Mouse (Mus musculus) heart, embryonic 16.5 days (tissue): ENCODE data around the gene Utp4. TPM values are rescaled to one million over a fixed set of nuclear protein-coding genes. Genes with fewer than 3 reads are reported as not detected.
A peak's percentile ranks its signal among the peaks of the same experiment; 100 is the strongest.

Experiments used
- ATAC-seq: fragments of 200-750 bp; cut with Nextera tagmentation; replicated peaks from 2 replicates; pipeline ENCODE4 v1.8.0; 2017; ENCODE audit warnings: moderate number of reproducible peaks; ENCODE audit not compliant: insufficient read depth, low FRiP score; ENCODE audit errors: extremely low read depth
- H3K27ac ChIP-seq: fragments of 300-500 bp; sonication (generic); 2 replicates; pipeline ENCODE4 v1.5.1; 2014; ENCODE audit warnings: mild to moderate bottlenecking, low read length, control low read depth, moderate library complexity
- H3K27me3 ChIP-seq: fragments of 300-500 bp; sonication (generic); 2 replicates; pipeline ENCODE4 v1.6.1; 2014; ENCODE audit warnings: low read length, mixed read lengths; ENCODE audit not compliant: control insufficient read depth, insufficient read depth
- H3K36me3 ChIP-seq: fragments of 300-500 bp; sonication (generic); 2 replicates; pipeline ENCODE4 v1.6.1; 2014; ENCODE audit not compliant: control insufficient read depth, insufficient read depth
- H3K4me1 ChIP-seq: fragments of 300-500 bp; sonication (generic); 2 replicates; pipeline ENCODE4 v1.6.1; 2014; ENCODE audit warnings: low read length, mixed read lengths; ENCODE audit not compliant: control insufficient read depth, insufficient read depth
- H3K4me2 ChIP-seq: fragments of 300-500 bp; sonication (generic); 2 replicates; pipeline ENCODE4 v1.6.1; 2014; ENCODE audit warnings: low read depth, mild to moderate bottlenecking, control low read depth, low read length
- H3K4me3 ChIP-seq: fragments of 300-500 bp; sonication (generic); 2 replicates; pipeline ENCODE4 v1.5.1; 2014; ENCODE audit warnings: mild to moderate bottlenecking, control low read depth, low read length
- H3K9ac ChIP-seq: fragments of 300-500 bp; sonication (generic); 2 replicates; pipeline ENCODE4 v1.6.1; 2014; ENCODE audit warnings: low read length, control low read depth
- H3K9me3 ChIP-seq: fragments of 300-500 bp; sonication (generic); replicated peaks from 2 replicates; pipeline ENCODE4 v1.6.1; 2016; ENCODE audit warnings: low read length; ENCODE audit not compliant: control insufficient read depth
- WGBS: fragments of 180-500 bp; shearing (Covaris S2); extraction: QIAGEN DNeasy Blood & Tissue Kit; methylation state at CpG from one replicate; pipeline ENCODE4 v1.1.7; 2014; 5-methylcytosine and 5-hydroxymethylcytosine counted together
- polyA plus RNA-seq: library from polyadenylated mRNA; unstranded; fragments of >200 nt; fragmentation: Nextera tagmentation; extraction: Ambion mirVana; gene quantifications from 2 replicates; pipeline ENCODE4 v1.2.1, GENCODE M21; 2015

Utp4 gene
- polyA plus RNA-seq, 1 experiment from 2014 or later, result 48.1 TPM

GRCm38 (mm10) chr8:106932376-106933065 is 39.1 kb downstream of the Utp4 start:
- H3K36me3 ChIP-seq, result no peaks in the 10 kb centered on the region
- peak overlapping the region; percentile 42 for H3K4me3 ChIP-seq
- H3K4me2 ChIP-seq, result peak overlapping the region; percentile 60
- peak overlapping the region; percentile 55 for H3K9ac ChIP-seq
- H3K27ac ChIP-seq, result peak overlapping the region; percentile 3; the same call in 1 of the 2 replicates
- no peak for ATAC-seq
- no peaks in the 10 kb centered on the region for H3K27me3 ChIP-seq
- WGBS, result 13% methylated on average over 22 of the region's 22 CpGs
- H3K4me1 ChIP-seq, result peaks cover 15% of the 10 kb centered on the region
- no peaks in the 10 kb centered on the region for H3K9me3 ChIP-seq

- no peak overlapping the region for H3K4me2 ChIP-seq
- no peak overlapping the region for H3K9ac ChIP-seq
- H3K36me3 ChIP-seq, result no peaks in the 10 kb centered on the region
- ATAC-seq, result no peak
- H3K4me1 ChIP-seq, result peaks cover 21% of the 10 kb centered on the region
- 90% methylated on average over 4 of the region's 4 CpGs for WGBS
- H3K27ac ChIP-seq, result no peak overlapping the region
- no peaks in the 10 kb centered on the region for H3K9me3 ChIP-seq
- no peak overlapping the region for H3K4me3 ChIP-seq
- H3K27me3 ChIP-seq, result no peaks in the 10 kb centered on the region
Observed at GRCm38 (mm10) chr8:106933506-106934143, 40.2 kb downstream of the Utp4 start.

GRCm38 (mm10) chr8:106934226-106934977 is 41.0 kb downstream of the Utp4 start:
- H3K9ac ChIP-seq, result no peak overlapping the region
- no peaks in the 10 kb centered on the region for H3K9me3 ChIP-seq
- WGBS, result 82% methylated on average over 15 of the region's 16 CpGs
- no peaks in the 10 kb centered on the region for H3K27me3 ChIP-seq
- no peaks in the 10 kb centered on the region for H3K36me3 ChIP-seq
- no peak overlapping the region for H3K27ac ChIP-seq
- no peak for ATAC-seq
- H3K4me2 ChIP-seq, result no peak overlapping the region
- H3K4me3 ChIP-seq, result no peak overlapping the region
- peaks cover 21% of the 10 kb centered on the region for H3K4me1 ChIP-seq

GRCm38 (mm10) chr8:106935324-106935869 is 42.0 kb downstream of the Utp4 start, which contains the start of gene Sntb2:
Gene Sntb2 (plus strand): TSS chr8:106935750.
- H3K27me3 ChIP-seq, result no peaks in the 10 kb centered on the region
- under 1% methylated on average over 37 of the region's 41 CpGs for WGBS
- peak; percentile 83 for ATAC-seq
- peak within 1 kb of the TSS; percentile 94 for H3K9ac ChIP-seq
- H3K9me3 ChIP-seq, result no peaks in the 10 kb centered on the region
- no peaks in the 10 kb centered on the region for H3K36me3 ChIP-seq
- H3K27ac ChIP-seq, result peak within 1 kb of the TSS; percentile 87
- peak within 1 kb of the TSS; percentile 80 for H3K4me2 ChIP-seq
- H3K4me3 ChIP-seq, result peak within 1 kb of the TSS; percentile 78
- H3K4me1 ChIP-seq, result peaks cover 21% of the 10 kb centered on the region

GRCm38 (mm10) chr8:106935899-106936477 is 42.6 kb downstream of the Utp4 start:
- under 1% methylated on average over 72 of the region's 76 CpGs for WGBS
- H3K9me3 ChIP-seq, result no peaks in the 10 kb centered on the region
- H3K27ac ChIP-seq, result peak overlapping the region; percentile 87
- peak overlapping the region; percentile 78 for H3K4me3 ChIP-seq
- no peaks in the 10 kb centered on the region for H3K27me3 ChIP-seq
- peak; percentile 69 for ATAC-seq
- H3K9ac ChIP-seq, result peak overlapping the region; percentile 94
- peaks cover 21% of the 10 kb centered on the region for H3K4me1 ChIP-seq
- peak overlapping the region; percentile 80 for H3K4me2 ChIP-seq
- no peaks in the 10 kb centered on the region for H3K36me3 ChIP-seq

- H3K9ac ChIP-seq, result peak overlapping the region; percentile 94
- no peaks in the 10 kb centered on the region for H3K27me3 ChIP-seq
- 1% methylated on average over 26 of the region's 26 CpGs for WGBS
- H3K9me3 ChIP-seq, result no peaks in the 10 kb centered on the region
- peak overlapping the region; percentile 87 for H3K27ac ChIP-seq
- H3K4me1 ChIP-seq, result peaks cover 21% of the 10 kb centered on the region
- ATAC-seq, result no peak
- H3K4me3 ChIP-seq, result peak overlapping the region; percentile 78
- peak overlapping the region; percentile 80 for H3K4me2 ChIP-seq
- no peaks in the 10 kb centered on the region for H3K36me3 ChIP-seq
Observed at GRCm38 (mm10) chr8:106936478-106937051, 43.1 kb downstream of the Utp4 start.

- Histone ChIP-seq H3K4me3 (peak overlapping the region; percentile 78), H3K36me3 (no peaks in the 10 kb centered on the region), H3K9ac (peak overlapping the region; percentile 94), H3K4me1 (peaks cover 20% of the 10 kb centered on the region), H3K4me2 (peak overlapping the region; percentile 80), H3K27ac (0 out of 2 replicates have a peak overlapping the region, but pooled peaks have one; percentile 87), H3K27me3 (no peaks in the 10 kb centered on the region), H3K9me3 (no peaks in the 10 kb centered on the region)
- WGBS, result 38% methylated on average over 14 of the region's 14 CpGs
- no peak for ATAC-seq
Observed at GRCm38 (mm10) chr8:106937081-106937800, 43.8 kb downstream of the Utp4 start.

GRCm38 (mm10) chr8:106941806-106942205 is 48.4 kb downstream of the Utp4 start:
- H3K4me1 ChIP-seq, result peaks cover 17% of the 10 kb centered on the region
- no peaks in the 10 kb centered on the region for H3K36me3 ChIP-seq
- H3K27ac ChIP-seq, result no peak overlapping the region
- H3K27me3 ChIP-seq, result no peaks in the 10 kb centered on the region
- no peaks in the 10 kb centered on the region for H3K9me3 ChIP-seq
- no peak overlapping the region for H3K4me3 ChIP-seq
- 90% methylated on average over 3 of the region's 3 CpGs for WGBS
- no peak overlapping the region for H3K9ac ChIP-seq
- no peak for ATAC-seq
- no peak overlapping the region for H3K4me2 ChIP-seq
